Mouse (Mus musculus): Measurements from ENCODE around the gene Tas2r135. TPM values are rescaled to one million over a fixed set of nuclear protein-coding genes. Genes with fewer than 3 reads are reported as not detected.

The Tas2r135 gene
- polyA plus RNA-seq (2014; fragmentation: Nextera tagmentation; extraction: Ambion mirVana), result not detected in 2 replicates

DNA sequence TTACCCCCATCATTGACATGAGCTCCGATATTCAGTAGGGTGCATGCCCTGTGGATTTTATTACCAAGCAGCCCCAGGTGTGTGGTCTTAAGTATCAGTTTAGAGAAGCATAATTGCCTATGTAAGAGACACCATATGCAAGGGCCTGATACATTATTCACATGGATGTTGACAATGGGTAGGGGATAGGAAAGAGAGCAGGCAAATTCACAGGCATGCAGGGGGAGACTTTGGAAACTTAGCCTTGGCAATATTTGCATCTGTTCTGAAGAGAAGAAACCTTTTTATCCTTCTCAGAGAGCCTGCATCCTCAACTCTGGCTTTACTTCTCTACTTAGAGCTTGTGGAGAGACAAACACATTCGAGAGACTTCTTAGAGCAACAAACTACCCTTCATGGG is at the start of gene Tas2r135:
Gene Tas2r135 (plus strand): TSS at position 301 of the 400 bp plus-strand sequence.
- ATAC-seq (ENCODE audit: low FRiP score, low TSS enrichment), result no peak
- 80% methylated on average over 2 of the region's 2 CpGs for WGBS
- no peaks in the 10 kb centered on the region for H3K4me1 ChIP-seq (ENCODE audit: control insufficient read depth, insufficient read depth, low read length)
- H3K27ac ChIP-seq (ENCODE audit: low read depth, low read length), result no peak within 1 kb of the TSS
- no peaks in the 10 kb centered on the region for H3K9me3 ChIP-seq (ENCODE audit: control insufficient read depth, low read length)
- no peaks in the 10 kb centered on the region for H3K36me3 ChIP-seq (ENCODE audit: control insufficient read depth, insufficient read depth, low read length)
- no peak within 1 kb of the TSS for H3K9ac ChIP-seq (ENCODE audit: low read depth, low read length)
- H3K4me3 ChIP-seq (ENCODE audit: low read length), result no peak within 1 kb of the TSS
- no peaks in the 10 kb centered on the region for H3K27me3 ChIP-seq (ENCODE audit: control insufficient read depth, insufficient read depth, low read length)
- H3K4me2 ChIP-seq (replicated peaks; ENCODE audit: low read depth, low read length), result no peak within 1 kb of the TSS

DNA sequence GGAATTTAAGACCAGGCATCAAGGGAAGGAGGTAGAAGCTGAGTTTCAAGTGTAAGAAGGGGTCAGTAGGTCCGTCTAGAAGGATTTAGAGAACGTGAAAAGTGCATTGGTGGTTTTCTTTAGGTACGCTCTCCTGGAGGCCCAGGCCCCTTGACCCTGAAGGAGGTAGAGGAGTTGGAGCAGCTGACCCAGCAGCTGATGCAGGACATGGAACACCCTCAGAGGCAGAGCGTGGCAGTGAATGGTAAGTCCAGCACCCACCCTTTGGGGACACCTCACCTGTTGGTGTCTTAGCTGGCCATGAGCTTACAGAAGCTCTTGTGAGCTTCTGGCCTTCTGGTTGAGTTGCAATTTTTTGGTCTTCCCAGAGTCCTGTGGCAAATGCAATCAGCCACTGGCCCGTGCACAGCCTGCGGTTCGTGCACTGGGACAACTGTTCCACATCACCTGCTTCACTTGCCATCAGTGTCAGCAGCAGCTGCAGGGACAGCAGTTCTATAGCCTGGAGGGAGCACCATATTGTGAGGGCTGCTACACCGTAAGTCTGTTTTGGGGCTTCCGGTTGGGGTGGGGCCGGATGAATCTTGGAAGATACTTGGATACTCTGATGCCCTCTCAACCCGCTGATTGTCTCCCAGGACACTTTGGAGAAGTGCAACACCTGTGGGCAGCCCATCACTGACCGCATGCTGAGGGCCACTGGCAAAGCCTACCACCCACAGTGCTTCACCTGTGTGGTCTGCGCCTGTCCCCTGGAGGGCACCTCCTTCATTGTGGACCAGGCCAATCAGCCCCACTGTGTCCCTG is 49.2 kb upstream of the Tas2r135 start:
- Histone ChIP-seq H3K4me1 (ENCODE audit: control insufficient read depth, insufficient read depth, low read length) (peaks cover 25% of the 10 kb centered on the region; the same call in 1 of the 2 replicates), H3K27me3 (ENCODE audit: control insufficient read depth, insufficient read depth, low read length) (no peaks in the 10 kb centered on the region), H3K4me2 (replicated peaks; ENCODE audit: low read depth, low read length) (no peak overlapping the region), H3K9ac (ENCODE audit: low read depth, low read length) (no peak overlapping the region), H3K9me3 (ENCODE audit: control insufficient read depth, low read length) (no peaks in the 10 kb centered on the region), H3K36me3 (ENCODE audit: control insufficient read depth, insufficient read depth, low read length) (peaks cover 90% of the 10 kb centered on the region), H3K4me3 (ENCODE audit: low read length) (no peak overlapping the region), H3K27ac (ENCODE audit: low read depth, low read length) (no peak overlapping the region)
- WGBS, result 89% methylated on average over 13 of the region's 13 CpGs
- ATAC-seq (ENCODE audit: low FRiP score, low TSS enrichment), result no peak

DNA sequence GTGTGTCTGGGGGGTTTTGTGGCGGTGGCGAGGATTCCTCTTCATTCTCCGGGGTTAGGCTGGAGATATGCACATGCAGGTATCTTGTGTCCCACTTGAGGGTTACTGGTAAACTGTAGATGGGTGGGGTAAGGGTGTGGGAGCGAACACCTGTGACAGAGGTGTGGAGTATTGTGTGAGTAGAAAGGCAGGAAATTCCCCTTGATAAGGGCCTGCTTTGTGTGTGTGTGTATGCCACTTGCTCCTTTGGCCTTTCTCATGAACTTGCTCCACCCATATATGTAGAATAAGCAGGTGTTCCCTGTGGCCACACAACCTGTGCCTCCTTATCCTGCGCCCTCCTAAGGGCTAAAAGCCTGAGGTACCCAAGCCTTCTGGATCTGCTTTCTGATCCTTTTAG is 48.3 kb upstream of the Tas2r135 start:
- Histone ChIP-seq H3K4me2 (replicated peaks; ENCODE audit: low read depth, low read length) (no peak overlapping the region), H3K4me3 (ENCODE audit: low read length) (no peak overlapping the region), H3K36me3 (ENCODE audit: control insufficient read depth, insufficient read depth, low read length) (peaks cover 87% of the 10 kb centered on the region), H3K27me3 (ENCODE audit: control insufficient read depth, insufficient read depth, low read length) (no peaks in the 10 kb centered on the region), H3K4me1 (ENCODE audit: control insufficient read depth, insufficient read depth, low read length) (peaks cover 15% of the 10 kb centered on the region; the same call in 1 of the 2 replicates), H3K9ac (ENCODE audit: low read depth, low read length) (no peak overlapping the region), H3K27ac (ENCODE audit: low read depth, low read length) (no peak overlapping the region), H3K9me3 (ENCODE audit: control insufficient read depth, low read length) (no peaks in the 10 kb centered on the region)
- 91% methylated on average over 5 of the region's 5 CpGs for WGBS
- no peak for ATAC-seq (ENCODE audit: low FRiP score, low TSS enrichment)

DNA sequence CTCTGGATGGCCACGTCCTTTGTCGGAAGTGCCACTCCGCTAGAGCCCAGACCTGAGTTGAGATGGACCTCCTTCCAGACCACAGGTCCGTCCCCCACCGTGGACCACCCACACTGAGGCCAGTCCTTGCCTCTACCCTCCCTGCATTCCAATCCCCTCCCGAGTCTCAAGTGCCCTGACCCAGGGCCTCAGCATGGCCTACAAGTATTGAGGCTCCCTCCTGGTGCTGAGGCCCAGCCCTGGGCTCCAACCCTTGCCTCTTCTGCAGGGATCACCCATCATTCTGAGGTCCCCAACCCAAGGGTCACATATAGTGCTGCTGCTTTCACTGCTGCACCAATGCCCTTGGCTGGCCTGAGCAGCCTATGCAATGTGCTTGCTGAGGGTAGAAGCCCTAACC is 47.3 kb upstream of the Tas2r135 start:
- H3K36me3 ChIP-seq (ENCODE audit: control insufficient read depth, insufficient read depth, low read length), result peaks cover 79% of the 10 kb centered on the region
- ATAC-seq (ENCODE audit: low FRiP score, low TSS enrichment), result no peak
- WGBS, result 59% methylated on average over 6 of the region's 6 CpGs
- no peak overlapping the region for H3K4me3 ChIP-seq (ENCODE audit: low read length)
- no peaks in the 10 kb centered on the region for H3K9me3 ChIP-seq (ENCODE audit: control insufficient read depth, low read length)
- H3K4me2 ChIP-seq (replicated peaks; ENCODE audit: low read depth, low read length), result no peak overlapping the region
- H3K27me3 ChIP-seq (ENCODE audit: control insufficient read depth, insufficient read depth, low read length), result no peaks in the 10 kb centered on the region
- peaks cover 7% of the 10 kb centered on the region; the same call in 1 of the 2 replicates for H3K4me1 ChIP-seq (ENCODE audit: control insufficient read depth, insufficient read depth, low read length)
- H3K9ac ChIP-seq (ENCODE audit: low read depth, low read length), result no peak overlapping the region
- no peak overlapping the region for H3K27ac ChIP-seq (ENCODE audit: low read depth, low read length)

DNA sequence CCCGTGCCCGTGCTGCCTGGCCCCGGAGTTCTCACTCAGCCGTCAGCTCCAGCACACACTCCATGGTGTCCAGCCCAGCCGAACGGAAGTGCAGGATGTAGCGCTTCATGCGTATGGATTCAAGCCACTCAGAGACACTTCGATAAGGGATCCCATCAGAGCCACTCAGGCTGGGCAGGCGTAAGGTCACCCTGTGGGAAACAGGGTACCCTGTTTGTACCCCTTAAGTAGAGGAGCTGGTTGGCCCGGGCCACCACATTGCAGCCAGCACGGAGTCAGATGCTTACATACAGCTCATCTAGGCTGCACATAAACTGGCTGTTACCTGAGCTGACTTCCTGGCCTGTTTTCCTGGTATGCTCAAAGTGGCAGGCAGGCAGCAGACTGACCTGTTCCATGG is 46.3 kb upstream of the Tas2r135 start:
- WGBS, result 92% methylated on average over 12 of the region's 12 CpGs
- no peak for ATAC-seq (ENCODE audit: low FRiP score, low TSS enrichment)
- peaks cover 71% of the 10 kb centered on the region for H3K36me3 ChIP-seq (ENCODE audit: control insufficient read depth, insufficient read depth, low read length)
- no peaks in the 10 kb centered on the region for H3K27me3 ChIP-seq (ENCODE audit: control insufficient read depth, insufficient read depth, low read length)
- H3K4me1 ChIP-seq (ENCODE audit: control insufficient read depth, insufficient read depth, low read length), result no peaks in the 10 kb centered on the region; the same call in 1 of the 2 replicates
- H3K4me2 ChIP-seq (replicated peaks; ENCODE audit: low read depth, low read length), result no peak overlapping the region
- no peak overlapping the region for H3K9ac ChIP-seq (ENCODE audit: low read depth, low read length)
- no peak overlapping the region; the same call in 1 of the 2 replicates for H3K27ac ChIP-seq (ENCODE audit: low read depth, low read length)
- no peaks in the 10 kb centered on the region for H3K9me3 ChIP-seq (ENCODE audit: control insufficient read depth, low read length)
- H3K4me3 ChIP-seq (ENCODE audit: low read length), result no peak overlapping the region

DNA sequence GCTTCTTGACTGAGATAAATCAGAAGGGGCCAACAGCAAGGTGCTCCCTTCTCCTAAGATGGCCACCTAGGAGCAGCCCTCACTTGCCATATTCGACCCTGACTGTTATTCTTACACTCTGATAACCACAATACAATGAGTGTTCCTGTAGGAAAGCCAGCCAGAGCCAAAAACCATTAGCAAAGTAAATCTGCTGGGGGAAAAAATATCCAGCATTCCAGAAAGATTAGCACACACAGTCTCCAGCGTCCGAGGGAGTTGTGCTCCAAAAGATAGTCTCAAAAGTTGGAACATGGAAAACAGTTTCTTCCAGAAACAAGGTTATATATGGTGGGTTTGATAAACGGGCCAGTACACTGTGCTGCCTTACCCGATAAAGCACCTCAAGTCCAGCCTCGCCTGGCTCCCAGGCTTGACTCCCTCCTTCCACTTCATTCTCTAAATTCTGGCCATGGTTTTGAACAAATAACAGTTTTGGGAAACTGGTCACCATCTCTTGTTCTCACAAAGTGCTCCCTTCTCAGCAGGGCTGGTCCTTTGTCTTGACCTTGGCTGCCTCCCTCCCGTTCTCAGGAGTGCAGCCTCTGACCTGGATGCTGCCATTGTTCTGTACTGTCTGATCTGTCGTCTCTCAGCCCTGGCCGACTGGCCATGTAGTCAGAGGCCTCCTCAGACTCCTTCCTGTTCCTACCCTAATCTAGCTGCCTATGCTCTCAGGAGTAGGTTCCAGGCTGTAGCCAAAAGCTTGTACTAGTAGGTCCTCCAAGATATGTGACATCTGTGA is 45.7 kb upstream of the Tas2r135 start:
- ATAC-seq (ENCODE audit: low FRiP score, low TSS enrichment), result no peak
- Histone ChIP-seq H3K36me3 (ENCODE audit: control insufficient read depth, insufficient read depth, low read length) (peaks cover 67% of the 10 kb centered on the region), H3K27me3 (ENCODE audit: control insufficient read depth, insufficient read depth, low read length) (no peaks in the 10 kb centered on the region), H3K4me2 (replicated peaks; ENCODE audit: low read depth, low read length) (no peak overlapping the region), H3K4me3 (ENCODE audit: low read length) (no peak overlapping the region), H3K4me1 (ENCODE audit: control insufficient read depth, insufficient read depth, low read length) (no peaks in the 10 kb centered on the region), H3K9ac (ENCODE audit: low read depth, low read length) (no peak overlapping the region), H3K27ac (ENCODE audit: low read depth, low read length) (no peak overlapping the region), H3K9me3 (ENCODE audit: control insufficient read depth, low read length) (no peaks in the 10 kb centered on the region)
- WGBS, result 70% methylated on average over 9 of the region's 9 CpGs

DNA sequence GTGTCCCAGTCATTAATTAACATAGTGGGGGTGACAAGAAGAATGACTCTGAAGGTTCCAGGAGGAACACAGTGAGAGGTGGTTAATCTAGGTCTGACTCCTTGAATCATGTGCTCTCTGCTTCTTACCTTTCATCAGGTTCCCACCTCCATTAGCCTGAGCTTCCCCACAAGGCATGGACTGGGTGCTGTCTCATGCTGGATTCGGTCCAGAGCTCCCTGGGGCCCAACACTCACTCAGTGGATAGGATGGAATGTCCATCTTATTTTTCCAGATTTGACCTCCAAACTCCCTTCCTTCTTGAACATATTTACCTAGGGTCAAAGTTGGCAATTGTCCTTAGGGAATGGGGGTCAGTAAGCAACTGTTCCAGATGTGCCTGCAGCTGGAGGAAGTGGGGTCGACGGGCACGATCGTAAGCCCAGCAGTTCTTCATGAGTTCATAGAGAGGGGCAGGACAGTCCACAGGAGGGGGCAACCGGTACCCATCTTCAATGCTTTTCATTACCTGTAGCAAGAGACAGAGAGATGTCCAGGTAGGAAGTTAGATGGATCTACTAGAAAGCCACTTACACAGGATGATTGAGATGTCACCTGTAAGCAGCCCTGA is 44.9 kb upstream of the Tas2r135 start:
- Histone ChIP-seq H3K4me2 (replicated peaks; ENCODE audit: low read depth, low read length) (no peak overlapping the region), H3K27ac (ENCODE audit: low read depth, low read length) (no peak overlapping the region), H3K9ac (ENCODE audit: low read depth, low read length) (no peak overlapping the region), H3K4me1 (ENCODE audit: control insufficient read depth, insufficient read depth, low read length) (no peaks in the 10 kb centered on the region), H3K36me3 (ENCODE audit: control insufficient read depth, insufficient read depth, low read length) (peaks cover 60% of the 10 kb centered on the region), H3K9me3 (ENCODE audit: control insufficient read depth, low read length) (no peaks in the 10 kb centered on the region), H3K4me3 (ENCODE audit: low read length) (no peak overlapping the region), H3K27me3 (ENCODE audit: control insufficient read depth, insufficient read depth, low read length) (no peaks in the 10 kb centered on the region)
- 88% methylated on average over 6 of the region's 6 CpGs for WGBS
- ATAC-seq (ENCODE audit: low FRiP score, low TSS enrichment), result no peak

DNA sequence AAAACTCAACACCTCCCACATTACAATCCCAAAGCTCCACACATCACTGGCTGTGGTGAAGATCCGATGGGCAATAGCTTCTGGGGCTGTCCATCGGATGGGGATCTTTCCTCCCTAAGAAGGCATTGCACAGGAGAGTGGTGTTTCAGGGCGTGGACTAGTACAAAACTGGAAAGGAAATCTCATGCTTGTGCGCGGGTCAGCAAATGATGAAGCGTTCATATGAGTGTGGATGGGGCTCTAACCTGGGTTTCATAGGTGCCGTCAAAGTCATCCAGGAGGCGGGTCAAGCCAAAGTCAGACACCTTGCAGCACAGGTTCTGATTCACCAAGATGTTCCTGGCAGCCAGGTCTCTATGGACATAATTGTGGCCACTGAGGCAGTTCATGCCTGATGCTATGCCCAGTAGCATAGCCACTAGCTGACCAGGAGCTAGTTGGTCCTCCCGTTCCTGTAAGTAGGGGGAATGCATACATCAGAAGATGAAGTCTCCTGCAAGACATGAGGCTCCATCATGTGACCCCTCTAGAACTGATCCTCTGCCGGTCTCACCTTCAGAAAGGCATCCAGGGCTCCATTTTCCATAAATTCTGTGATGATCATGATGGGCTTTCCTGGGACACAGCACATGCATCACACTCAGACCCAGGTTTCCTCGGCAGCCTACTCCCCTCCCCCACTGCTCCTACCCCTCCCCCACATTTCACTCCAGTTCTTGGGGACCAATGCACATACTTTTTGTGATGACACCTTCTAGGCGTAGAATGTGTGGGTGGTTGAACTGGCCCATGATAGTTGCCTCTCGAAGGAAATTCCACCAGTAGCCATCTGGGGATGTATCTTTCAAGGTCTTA is 44.0 kb upstream of the Tas2r135 start:
- Histone ChIP-seq H3K9ac (ENCODE audit: low read depth, low read length) (no peak overlapping the region), H3K27ac (ENCODE audit: low read depth, low read length) (no peak overlapping the region), H3K9me3 (ENCODE audit: control insufficient read depth, low read length) (no peaks in the 10 kb centered on the region), H3K27me3 (ENCODE audit: control insufficient read depth, insufficient read depth, low read length) (no peaks in the 10 kb centered on the region), H3K36me3 (ENCODE audit: control insufficient read depth, insufficient read depth, low read length) (peaks cover 51% of the 10 kb centered on the region), H3K4me3 (ENCODE audit: low read length) (no peak overlapping the region), H3K4me1 (ENCODE audit: control insufficient read depth, insufficient read depth, low read length) (no peaks in the 10 kb centered on the region), H3K4me2 (replicated peaks; ENCODE audit: low read depth, low read length) (no peak overlapping the region)
- 93% methylated on average over 13 of the region's 13 CpGs for WGBS
- no peak for ATAC-seq (ENCODE audit: low FRiP score, low TSS enrichment)
